Mouse (Mus musculus): ENCODE measurements around the gene Irf2bpl. TPM values are rescaled to one million over a fixed set of nuclear protein-coding genes. Genes with fewer than 3 reads are reported as not detected.

Irf2bpl gene
- polyA plus RNA-seq, 1 experiment from 2014 or later: 18.2 TPM

DNA sequence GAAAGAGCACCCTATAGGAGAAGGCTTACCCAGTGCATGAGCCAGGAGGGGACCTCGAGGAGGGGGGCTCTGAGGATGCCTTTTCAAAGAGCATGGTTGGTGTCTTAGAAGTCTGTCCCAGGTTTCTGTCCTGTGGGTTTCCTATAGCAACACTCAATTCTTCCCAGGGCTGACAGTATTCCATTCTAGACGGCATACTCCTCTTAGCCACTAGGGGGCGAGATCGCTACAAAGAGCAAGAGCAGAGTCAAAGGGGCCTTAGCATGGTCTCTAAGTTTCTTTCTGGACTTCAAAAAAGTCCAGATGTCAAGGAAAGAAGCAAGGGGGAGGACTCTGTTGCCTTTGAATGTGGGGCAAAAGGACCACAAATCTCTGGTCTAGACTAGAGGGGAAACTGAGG is 20.6 kb upstream of the Irf2bpl start:
- Histone ChIP-seq H3K4me3 (ENCODE audit: low read depth, low read length) (no peak overlapping the region), H3K9ac (replicated peaks; ENCODE audit: low read depth, low read length) (no peak overlapping the region), H3K27ac (ENCODE audit: low read length) (no peak overlapping the region), H3K27me3 (ENCODE audit: control insufficient read depth, insufficient read depth, low read length) (no peaks in the 10 kb centered on the region), H3K4me2 (replicated peaks; ENCODE audit: low read depth, low read length) (no peak overlapping the region), H3K9me3 (ENCODE audit: control insufficient read depth, low read depth, low read length) (no peaks in the 10 kb centered on the region), H3K4me1 (ENCODE audit: control insufficient read depth, insufficient read depth, low read length) (peaks cover 9% of the 10 kb centered on the region; the same call in 1 of the 2 replicates), H3K36me3 (ENCODE audit: control insufficient read depth, insufficient read depth, low read length) (no peaks in the 10 kb centered on the region)
- 0 out of 2 replicates have a peak, but pooled peaks have one; percentile 33 for ATAC-seq (ENCODE audit: insufficient number of reproducible peaks, insufficient read depth, low FRiP score, low read depth)
- 22% methylated on average over 4 of the region's 4 CpGs for WGBS

DNA sequence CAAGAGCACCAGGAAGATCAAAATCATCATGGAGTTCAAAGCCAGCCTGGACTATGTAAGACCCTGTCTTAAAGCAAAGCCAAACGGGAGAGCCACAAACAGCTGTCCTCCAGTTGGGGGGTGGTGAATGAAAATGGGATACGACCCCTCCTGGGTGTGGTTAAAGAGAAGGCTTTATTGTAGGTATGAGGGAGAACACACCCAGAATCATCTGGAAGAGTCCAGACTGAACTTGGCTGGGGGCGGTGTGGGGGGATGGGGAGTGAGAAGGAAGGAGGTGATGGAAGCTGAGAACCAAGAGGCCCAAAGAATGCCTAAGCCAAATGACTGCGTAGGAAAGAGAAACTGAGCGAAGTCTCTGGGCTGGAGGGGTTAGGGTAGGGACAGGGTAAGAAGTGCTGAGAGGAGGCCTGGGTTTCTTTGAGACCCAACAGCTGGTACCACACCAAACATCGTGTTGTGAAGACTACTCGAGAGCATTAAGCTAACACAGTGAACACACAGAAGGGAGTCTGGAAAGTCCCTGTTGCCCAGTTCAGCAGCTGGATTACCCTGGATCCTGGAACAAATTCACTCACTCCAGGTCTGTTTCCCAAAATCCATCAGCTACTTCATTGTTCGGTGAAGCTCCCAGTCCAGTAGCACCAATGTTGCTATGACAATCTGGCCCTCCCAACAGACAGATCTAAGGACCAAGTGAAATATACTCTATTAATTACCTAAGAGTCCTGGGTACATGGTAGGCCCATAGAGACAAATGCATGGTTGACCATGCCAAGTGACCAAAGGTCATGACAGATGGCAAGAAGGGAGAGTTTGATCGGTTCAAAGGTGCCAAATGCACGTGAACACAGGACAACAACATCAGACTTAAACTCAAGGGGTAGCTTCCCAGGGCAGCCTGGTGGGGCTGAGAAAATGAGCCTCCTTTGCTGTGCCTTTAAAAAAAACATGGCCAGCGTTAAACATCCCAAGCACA is 19.5 kb upstream of the Irf2bpl start:
- Histone ChIP-seq H3K27me3 (ENCODE audit: control insufficient read depth, insufficient read depth, low read length) (no peaks in the 10 kb centered on the region), H3K4me3 (ENCODE audit: low read depth, low read length) (no peak overlapping the region), H3K4me2 (replicated peaks; ENCODE audit: low read depth, low read length) (no peak overlapping the region), H3K4me1 (ENCODE audit: control insufficient read depth, insufficient read depth, low read length) (peaks cover 19% of the 10 kb centered on the region; the same call in 1 of the 2 replicates), H3K9me3 (ENCODE audit: control insufficient read depth, low read depth, low read length) (no peaks in the 10 kb centered on the region), H3K27ac (ENCODE audit: low read length) (no peak overlapping the region), H3K9ac (replicated peaks; ENCODE audit: low read depth, low read length) (no peak overlapping the region), H3K36me3 (ENCODE audit: control insufficient read depth, insufficient read depth, low read length) (no peaks in the 10 kb centered on the region)
- WGBS: 73% methylated on average over 11 of the region's 11 CpGs
- ATAC-seq (ENCODE audit: insufficient number of reproducible peaks, insufficient read depth, low FRiP score, low read depth): no peak

DNA sequence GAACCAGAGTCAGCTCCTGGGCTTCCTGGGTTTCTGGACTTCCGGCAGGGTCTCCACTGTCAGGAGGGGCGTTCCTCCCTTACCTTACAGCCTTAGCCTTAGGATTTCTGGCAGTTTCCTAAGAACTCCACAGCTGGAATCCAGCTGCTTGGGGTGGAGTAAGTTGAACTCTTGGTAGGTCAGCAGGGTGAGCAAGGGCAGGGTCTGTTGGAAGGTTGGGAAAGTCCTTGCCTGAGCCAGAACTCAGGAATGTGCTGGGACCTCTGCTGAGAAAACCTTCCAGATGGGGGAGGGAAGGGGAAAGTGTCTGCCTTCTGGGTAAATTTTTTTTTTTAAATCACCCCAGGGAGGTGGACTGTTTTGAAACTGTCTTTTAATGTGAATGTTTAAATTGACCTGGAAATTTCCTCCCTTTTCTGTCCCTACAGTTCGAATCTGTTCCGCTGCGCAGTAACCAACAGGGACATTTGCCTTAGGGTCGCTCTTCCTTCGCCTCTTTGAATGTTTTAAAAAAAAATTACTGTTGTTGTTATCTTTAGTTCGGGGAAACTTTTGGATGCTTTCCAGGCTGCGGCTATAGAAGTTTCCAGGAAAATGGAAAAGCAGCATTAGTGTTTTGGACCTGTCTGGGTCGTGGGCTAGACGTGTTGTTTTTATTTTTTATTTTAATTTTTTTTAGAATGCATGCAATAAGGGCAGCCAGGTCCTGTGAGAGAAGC is 15.0 kb upstream of the Irf2bpl start:
- Histone ChIP-seq H3K9me3 (ENCODE audit: control insufficient read depth, low read depth, low read length) (no peaks in the 10 kb centered on the region), H3K27me3 (ENCODE audit: control insufficient read depth, insufficient read depth, low read length) (no peaks in the 10 kb centered on the region), H3K27ac (ENCODE audit: low read length) (peak overlapping the region; percentile 64), H3K4me2 (replicated peaks; ENCODE audit: low read depth, low read length) (peak overlapping the region; percentile 10; the same call in 1 of the 2 replicates), H3K9ac (replicated peaks; ENCODE audit: low read depth, low read length) (no peak overlapping the region), H3K36me3 (ENCODE audit: control insufficient read depth, insufficient read depth, low read length) (no peaks in the 10 kb centered on the region), H3K4me3 (ENCODE audit: low read depth, low read length) (no peak overlapping the region), H3K4me1 (ENCODE audit: control insufficient read depth, insufficient read depth, low read length) (peaks cover 60% of the 10 kb centered on the region)
- 27% methylated on average over 11 of the region's 11 CpGs for WGBS
- peak; percentile 26; the same call in 1 of the 2 replicates for ATAC-seq (ENCODE audit: insufficient number of reproducible peaks, insufficient read depth, low FRiP score, low read depth)

DNA sequence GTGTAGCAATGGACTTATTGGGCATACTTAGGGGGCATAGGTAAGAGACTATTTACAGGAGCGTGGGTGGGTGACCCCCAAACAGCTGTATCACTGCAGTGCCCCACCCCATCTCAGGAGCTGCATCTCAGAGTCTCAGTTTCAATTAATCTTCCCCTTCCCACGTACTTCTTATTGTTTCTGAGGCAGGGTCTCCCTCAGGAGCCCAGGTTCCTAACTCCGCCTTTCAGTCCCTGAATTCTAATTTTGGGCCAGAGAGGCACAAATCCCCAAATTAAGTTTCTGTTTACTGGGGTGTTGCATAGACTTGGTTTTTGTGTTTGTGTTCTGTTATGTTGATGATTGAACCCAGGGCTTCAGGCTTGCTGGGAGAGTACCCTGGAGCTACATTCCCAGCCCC is 13.8 kb upstream of the Irf2bpl start:
- H3K4me2 ChIP-seq (replicated peaks; ENCODE audit: low read depth, low read length): no peak overlapping the region

DNA sequence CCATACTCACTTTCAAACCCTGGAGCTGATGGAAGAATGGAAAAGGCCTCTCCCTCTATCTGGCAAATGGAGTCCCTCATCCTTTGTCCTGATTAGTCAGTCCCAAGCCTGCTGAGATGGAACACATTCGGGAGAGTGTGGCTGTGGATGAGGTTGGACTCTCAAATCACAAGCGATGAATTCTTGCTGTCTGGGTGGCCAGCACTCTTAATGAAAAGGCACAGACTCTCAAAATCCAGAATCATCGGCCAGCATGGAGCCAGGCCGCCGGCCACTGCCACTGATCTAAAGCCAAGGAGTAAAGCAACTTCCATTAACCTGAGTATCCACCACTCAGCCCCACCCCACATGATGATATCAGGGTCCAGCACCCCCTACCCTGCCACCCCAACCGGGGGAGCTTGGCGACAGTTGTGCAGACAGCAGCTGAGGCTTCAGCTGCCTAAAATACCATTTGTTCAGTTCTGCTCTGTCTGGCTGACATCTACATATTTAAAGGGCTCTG is 13.2 kb upstream of the Irf2bpl start:
- Histone ChIP-seq H3K9me3 (ENCODE audit: control insufficient read depth, low read depth, low read length) (no peaks in the 10 kb centered on the region), H3K9ac (replicated peaks; ENCODE audit: low read depth, low read length) (no peak overlapping the region), H3K4me1 (ENCODE audit: control insufficient read depth, insufficient read depth, low read length) (peaks cover 70% of the 10 kb centered on the region), H3K36me3 (ENCODE audit: control insufficient read depth, insufficient read depth, low read length) (no peaks in the 10 kb centered on the region), H3K4me2 (replicated peaks; ENCODE audit: low read depth, low read length) (no peak overlapping the region), H3K4me3 (ENCODE audit: low read depth, low read length) (no peak overlapping the region), H3K27ac (ENCODE audit: low read length) (peak overlapping the region; percentile 99), H3K27me3 (ENCODE audit: control insufficient read depth, insufficient read depth, low read length) (no peaks in the 10 kb centered on the region)
- WGBS: 60% methylated on average over 7 of the region's 7 CpGs
- ATAC-seq (ENCODE audit: insufficient number of reproducible peaks, insufficient read depth, low FRiP score, low read depth): no peak

More for the DNA sequence above, 13.8 kb upstream of the Irf2bpl start:
- H3K4me3 ChIP-seq (ENCODE audit: low read depth, low read length): no peak overlapping the region
- H3K9ac ChIP-seq (replicated peaks; ENCODE audit: low read depth, low read length): no peak overlapping the region
- H3K27me3 ChIP-seq (ENCODE audit: control insufficient read depth, insufficient read depth, low read length): no peaks in the 10 kb centered on the region
- WGBS: 70% methylated on average over 3 of the region's 3 CpGs
- H3K9me3 ChIP-seq (ENCODE audit: control insufficient read depth, low read depth, low read length): no peaks in the 10 kb centered on the region
- H3K36me3 ChIP-seq (ENCODE audit: control insufficient read depth, insufficient read depth, low read length): no peaks in the 10 kb centered on the region
- no peak overlapping the region; the same call in 1 of the 2 replicates for H3K27ac ChIP-seq (ENCODE audit: low read length)
- ATAC-seq (ENCODE audit: insufficient number of reproducible peaks, insufficient read depth, low FRiP score, low read depth): no peak
- H3K4me1 ChIP-seq (ENCODE audit: control insufficient read depth, insufficient read depth, low read length): peaks cover 66% of the 10 kb centered on the region

DNA sequence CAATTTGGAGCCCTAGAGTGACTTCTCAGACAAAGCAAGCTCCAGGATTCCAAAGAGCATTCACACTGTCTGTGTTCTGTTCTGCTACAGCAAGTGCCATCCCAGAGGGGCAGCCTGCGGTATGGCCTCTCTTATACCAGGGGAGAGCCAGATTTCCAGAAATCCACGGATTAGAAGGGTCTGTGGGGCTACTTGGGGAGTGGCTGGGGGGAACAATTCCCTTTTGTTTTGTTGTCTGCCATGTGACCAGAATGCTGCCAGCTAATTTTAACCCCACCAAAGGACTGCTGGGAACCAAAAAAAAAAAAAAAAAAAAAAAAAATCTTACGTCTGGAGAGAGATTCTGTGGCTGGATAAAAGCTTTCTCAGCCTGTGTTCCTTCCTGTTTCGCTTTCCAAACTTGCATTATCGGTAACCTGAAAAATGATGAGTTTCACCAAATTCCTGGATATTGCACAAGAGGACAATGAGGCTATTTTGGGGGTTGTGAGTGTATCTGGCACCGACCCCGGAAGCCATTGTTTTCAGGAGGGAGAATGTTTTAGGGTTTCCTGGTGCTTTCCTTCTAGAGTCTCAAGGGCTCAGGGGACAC is 12.4 kb upstream of the Irf2bpl start:
- no peak overlapping the region for H3K4me3 ChIP-seq (ENCODE audit: low read depth, low read length)
- no peaks in the 10 kb centered on the region for H3K9me3 ChIP-seq (ENCODE audit: control insufficient read depth, low read depth, low read length)
- H3K9ac ChIP-seq (replicated peaks; ENCODE audit: low read depth, low read length): no peak overlapping the region; the same call in 1 of the 2 replicates
- no peaks in the 10 kb centered on the region for H3K27me3 ChIP-seq (ENCODE audit: control insufficient read depth, insufficient read depth, low read length)
- H3K36me3 ChIP-seq (ENCODE audit: control insufficient read depth, insufficient read depth, low read length): no peaks in the 10 kb centered on the region
- H3K4me1 ChIP-seq (ENCODE audit: control insufficient read depth, insufficient read depth, low read length): peaks cover 78% of the 10 kb centered on the region
- no peak for ATAC-seq (ENCODE audit: insufficient number of reproducible peaks, insufficient read depth, low FRiP score, low read depth)
- H3K27ac ChIP-seq (ENCODE audit: low read length): peak overlapping the region; percentile 99
- no peak overlapping the region for H3K4me2 ChIP-seq (replicated peaks; ENCODE audit: low read depth, low read length)
- 35% methylated on average over 7 of the region's 7 CpGs for WGBS

DNA sequence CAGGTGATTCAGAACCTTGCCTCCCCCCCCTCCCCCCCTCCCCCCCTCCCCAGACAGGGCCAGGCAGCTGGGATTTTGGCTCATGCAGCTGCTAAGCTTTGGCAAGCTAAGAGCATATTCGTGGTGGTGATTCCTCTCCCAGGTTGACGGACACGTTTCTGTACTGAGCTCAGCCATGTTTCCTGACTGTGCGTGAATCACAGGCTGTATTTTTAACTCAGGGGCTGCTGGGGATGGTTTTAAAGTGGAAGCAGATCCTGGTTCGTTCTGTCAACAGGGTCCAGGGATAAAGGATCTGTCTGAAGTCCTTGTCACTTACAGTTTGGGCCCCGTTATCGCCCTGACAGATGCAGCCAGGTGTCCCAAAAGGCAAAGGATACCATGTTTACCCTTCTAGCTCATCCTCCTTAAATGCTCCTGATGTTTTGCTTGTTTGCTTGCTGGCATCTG is 11.9 kb upstream of the Irf2bpl start:
- no peak for ATAC-seq (ENCODE audit: insufficient number of reproducible peaks, insufficient read depth, low FRiP score, low read depth)
- Histone ChIP-seq H3K4me2 (replicated peaks; ENCODE audit: low read depth, low read length) (no peak overlapping the region), H3K27me3 (ENCODE audit: control insufficient read depth, insufficient read depth, low read length) (no peaks in the 10 kb centered on the region), H3K36me3 (ENCODE audit: control insufficient read depth, insufficient read depth, low read length) (no peaks in the 10 kb centered on the region), H3K4me3 (ENCODE audit: low read depth, low read length) (no peak overlapping the region), H3K4me1 (ENCODE audit: control insufficient read depth, insufficient read depth, low read length) (peaks cover 84% of the 10 kb centered on the region), H3K27ac (ENCODE audit: low read length) (peak overlapping the region; percentile 99), H3K9me3 (ENCODE audit: control insufficient read depth, low read depth, low read length) (no peaks in the 10 kb centered on the region), H3K9ac (replicated peaks; ENCODE audit: low read depth, low read length) (no peak overlapping the region; the same call in 1 of the 2 replicates)
- WGBS: 18% methylated on average over 7 of the region's 7 CpGs
